Mouse (Mus musculus) regulatory T cell (primary cell): ENCODE results near the gene Dhrs1.
"Not testable (repeated sequence)": the region's sequence is repeated elsewhere in the genome, so short reads cannot be mapped to it uniquely, and the experiment has no call there.

Experiments used
- in situ Hi-C: fragments of 300-600 bp; cut with MboI, MseI; formaldehyde crosslinking; loops from one replicate; pipeline ENCODE4 v1.15.1; 2025; ENCODE audit warnings: high pct_unique_total_duplicates

Gene Dhrs1

GRCm38 (mm10) chr14:55763166-55763565, 17.7 kb upstream of the Dhrs1 start:
- in situ Hi-C loops, result no loop called here

DNA sequence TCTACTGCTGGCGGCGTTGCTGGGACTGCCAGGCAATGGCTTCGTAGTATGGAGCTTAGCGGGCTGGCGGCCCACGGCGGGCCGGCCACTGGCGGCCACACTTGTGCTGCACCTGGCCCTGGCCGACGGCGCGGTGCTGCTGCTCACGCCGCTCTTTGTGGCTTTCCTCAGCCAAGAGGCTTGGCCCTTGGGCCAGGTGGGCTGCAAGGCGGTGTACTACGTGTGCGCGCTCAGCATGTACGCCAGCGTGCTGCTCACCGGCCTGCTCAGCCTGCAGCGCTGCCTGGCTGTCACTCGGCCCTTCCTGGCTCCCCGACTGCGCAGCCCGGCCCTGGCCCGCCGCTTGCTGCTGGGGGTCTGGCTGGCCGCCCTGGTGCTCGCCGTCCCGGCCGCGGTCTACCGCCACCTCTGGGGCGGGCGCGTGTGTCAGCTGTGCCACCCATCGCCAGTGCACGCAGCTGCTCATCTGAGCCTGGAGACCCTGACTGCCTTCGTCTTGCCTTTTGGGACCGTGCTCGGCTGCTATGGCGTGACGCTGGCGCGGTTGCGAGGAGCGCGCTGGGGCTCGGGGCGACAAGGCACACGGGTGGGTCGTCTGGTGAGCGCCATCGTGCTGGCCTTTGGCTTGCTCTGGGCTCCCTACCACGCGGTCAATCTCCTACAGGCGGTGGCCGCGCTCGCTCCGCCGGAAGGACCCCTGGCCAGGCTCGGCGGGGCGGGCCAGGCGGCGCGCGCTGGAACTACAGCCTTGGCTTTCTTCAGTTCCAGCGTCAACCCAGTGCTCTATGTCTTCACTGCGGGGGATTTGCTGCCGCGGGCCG, 16.7 kb upstream of the Dhrs1 start:
- in situ Hi-C loops, result no loop called here

GRCm38 (mm10) chr14:55761163-55761562, 15.7 kb upstream of the Dhrs1 start, which contains the start of gene Ltb4r2:
Gene Ltb4r2, plus strand, starts transcription at chr14:55761428.
- in situ Hi-C loops, result no loop called here

- in situ Hi-C loops, result not testable (repeated sequence)
Measured at GRCm38 (mm10) chr14:55760156-55760555, 14.7 kb upstream of the Dhrs1 start.

DNA sequence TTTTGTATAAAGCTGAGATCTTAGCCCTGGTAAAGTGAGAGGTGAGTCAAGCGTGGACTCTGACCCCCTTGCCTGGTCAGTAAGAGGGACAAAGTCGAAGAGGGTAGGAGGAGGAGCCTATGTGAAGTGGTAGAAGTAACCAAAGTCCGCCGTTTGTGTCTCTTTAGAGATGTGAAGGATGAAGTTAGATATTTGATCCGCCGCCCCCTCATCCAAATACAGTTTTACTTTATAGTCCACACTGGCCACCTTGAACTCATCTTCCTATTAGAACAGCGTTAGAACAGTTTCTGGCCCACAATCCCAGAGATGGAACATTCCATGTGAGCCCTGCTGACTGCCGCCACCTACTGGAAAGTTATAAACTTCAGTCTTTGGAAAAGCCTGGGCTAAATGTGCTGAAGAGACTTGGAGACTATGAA, 12.9 kb upstream of the Dhrs1 start, which contains the start of gene Cideb:
Gene Cideb, minus strand, starts transcription at position 96 of the 422 bp plus-strand sequence.
- in situ Hi-C loops, result no loop called here

DNA sequence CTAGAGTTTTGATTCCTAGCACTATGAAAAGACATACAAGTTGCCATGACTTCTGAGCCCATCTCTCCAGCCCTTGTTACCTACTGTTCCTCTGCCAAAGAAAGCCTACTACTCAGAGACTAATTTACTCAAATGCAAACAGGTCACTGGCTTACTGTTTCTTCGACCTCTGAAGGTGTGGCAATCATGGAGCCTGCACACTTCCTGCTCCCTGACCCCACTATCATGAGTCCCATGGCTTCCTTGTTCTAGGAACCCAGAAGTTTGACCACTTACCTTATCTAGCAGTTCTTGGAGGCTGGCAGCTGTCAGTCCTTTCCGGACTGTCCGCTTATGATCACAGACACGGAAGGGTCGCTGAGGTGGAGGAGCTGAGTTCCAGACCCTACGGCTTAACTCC, 12.1 kb upstream of the Dhrs1 start:
- in situ Hi-C loops, result no loop called here

DNA sequence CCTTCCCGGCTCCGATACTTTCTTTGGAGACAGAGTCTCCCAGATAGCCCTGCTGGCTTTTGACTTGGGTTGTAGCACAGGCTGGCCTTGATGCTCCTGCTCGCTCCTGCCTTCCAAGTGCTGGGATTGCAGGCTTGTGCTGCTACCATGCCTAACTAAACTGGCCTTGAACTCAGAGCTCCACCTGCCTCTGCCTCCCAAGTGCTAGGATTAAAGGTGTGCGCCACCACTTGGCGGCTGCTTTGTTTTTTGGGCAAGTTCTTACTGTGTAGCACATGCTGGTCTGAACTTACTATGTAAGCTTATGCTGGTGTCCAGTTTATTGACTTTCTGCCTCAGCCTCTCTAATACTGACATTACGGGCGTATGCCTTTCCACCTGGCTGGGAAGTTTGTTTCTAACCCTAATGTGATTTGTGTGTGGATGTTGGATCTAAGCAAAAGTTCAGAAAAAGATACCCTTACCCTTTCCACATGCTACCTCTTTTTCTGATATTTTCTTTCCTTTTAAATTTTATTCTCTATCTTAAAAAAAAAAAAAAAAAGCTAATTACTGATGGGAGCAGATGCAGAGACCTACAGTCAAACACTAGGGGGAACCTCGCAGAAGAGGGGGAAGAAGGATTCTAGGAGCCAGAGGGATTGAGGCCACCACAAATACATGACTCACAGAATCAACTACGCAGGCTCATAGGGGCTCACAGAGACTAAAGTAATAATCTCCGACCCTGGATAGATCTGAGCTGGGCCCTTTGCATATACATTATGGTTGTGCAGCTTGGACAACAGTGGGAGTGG, 1.8 kb upstream of the Dhrs1 start:
- in situ Hi-C loops, result no loop called here

DNA sequence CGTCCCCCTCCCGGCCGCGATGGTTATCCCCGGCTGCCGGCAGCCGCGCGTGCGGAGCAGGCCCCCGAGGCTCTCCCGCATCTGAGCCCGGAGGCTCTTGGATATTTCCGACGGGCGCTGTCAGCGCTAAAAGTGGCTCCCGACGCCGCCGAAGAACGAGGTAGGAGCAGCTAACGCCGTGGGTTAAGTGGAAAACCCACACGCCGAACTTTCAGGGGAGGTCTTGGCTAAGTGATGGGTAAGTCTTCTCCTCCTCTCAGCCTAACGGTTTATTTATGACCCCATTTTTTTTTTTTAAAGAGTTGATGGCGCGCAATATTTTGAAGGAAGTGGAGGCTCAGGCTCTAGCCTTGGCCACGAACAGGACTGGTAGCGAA, 359 bp upstream of the Dhrs1 start:
- in situ Hi-C loops, result no loop called here

GRCm38 (mm10) chr14:55743711-55744110, 1.8 kb downstream of the Dhrs1 start:
- in situ Hi-C loops, result no loop called here

- in situ Hi-C loops, result no loop called here
Measured at GRCm38 (mm10) chr14:55737086-55737687, 8.3 kb downstream of the Dhrs1 start.

- in situ Hi-C loops, result no loop called here
Measured at GRCm38 (mm10) chr14:55735758-55736157, 9.7 kb downstream of the Dhrs1 start.

GRCm38 (mm10) chr14:55735334-55735733, 10.2 kb downstream of the Dhrs1 start:
- in situ Hi-C loops, result no loop called here

DNA sequence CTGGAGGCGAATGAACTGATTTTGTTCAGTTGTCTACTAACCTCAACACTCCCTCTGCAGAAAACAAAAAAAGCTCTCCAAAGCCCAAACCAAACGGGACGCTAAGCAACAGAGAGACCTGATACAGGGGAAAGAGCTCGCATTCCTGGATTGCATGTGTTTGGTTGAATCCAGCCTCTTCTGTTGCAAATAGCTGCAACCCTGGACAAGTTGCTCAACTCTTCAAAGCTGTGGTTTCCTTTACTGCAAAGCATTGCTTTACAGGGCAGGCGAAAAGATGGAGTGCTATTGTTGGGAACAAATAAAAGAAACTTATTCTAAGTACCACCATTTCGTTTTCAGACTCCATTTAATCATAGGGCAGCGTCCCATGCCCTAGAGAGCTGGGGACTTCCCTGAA, 10.6 kb downstream of the Dhrs1 start:
- in situ Hi-C loops, result no loop called here

DNA sequence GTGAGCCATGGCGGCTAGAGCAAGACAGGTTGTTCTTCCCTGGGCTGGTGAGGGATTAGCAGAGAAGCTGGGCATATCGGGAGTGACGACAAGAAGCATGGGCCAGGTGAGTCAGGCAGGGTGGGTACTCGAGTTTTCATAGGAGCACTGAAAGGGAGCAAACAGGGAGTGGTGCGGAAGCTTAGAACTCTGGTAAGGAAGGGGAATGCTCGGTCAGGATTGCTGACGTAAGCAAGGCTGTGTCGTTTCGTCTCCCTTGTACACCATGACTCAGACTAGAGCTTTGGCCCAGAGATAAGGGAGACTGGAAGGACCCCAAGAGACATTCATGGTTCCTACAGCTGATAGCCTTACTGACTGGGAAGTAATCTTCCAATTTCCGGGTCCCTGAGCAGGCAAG, 11.6 kb downstream of the Dhrs1 start:
- in situ Hi-C loops, result no loop called here

DNA sequence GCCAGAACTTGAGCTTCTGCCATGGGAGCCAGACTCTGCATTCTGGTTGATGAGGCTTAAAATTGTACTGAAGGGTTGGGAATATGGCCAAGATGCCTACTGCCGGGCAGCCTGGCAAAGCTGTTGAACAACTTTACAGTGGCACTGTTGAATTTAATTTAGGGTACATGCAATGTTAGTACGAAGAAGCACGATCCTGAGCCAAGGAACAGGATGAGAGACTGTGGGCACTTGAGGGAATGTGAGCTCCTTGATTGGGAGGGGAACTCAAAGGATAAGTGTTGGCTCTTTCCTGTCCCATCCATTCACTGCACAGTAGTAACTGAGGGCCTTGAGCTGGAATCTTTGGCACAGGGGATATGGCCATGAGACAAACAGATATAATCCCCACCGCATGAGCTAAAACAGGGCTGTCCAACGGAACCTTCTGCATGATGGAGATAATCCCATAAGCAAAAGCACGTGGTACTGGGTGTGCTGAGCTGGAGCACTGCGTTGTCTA, 14.9 kb downstream of the Dhrs1 start:
- in situ Hi-C loops, result no loop called here

GRCm38 (mm10) chr14:55730116-55730515, 15.4 kb downstream of the Dhrs1 start:
- in situ Hi-C loops, result no loop called here

- in situ Hi-C loops, result no loop called here
Measured at GRCm38 (mm10) chr14:55727889-55728685, 17.4 kb downstream of the Dhrs1 start.

GRCm38 (mm10) chr14:55726261-55726660, 19.2 kb downstream of the Dhrs1 start:
- in situ Hi-C loops, result no loop called here

DNA sequence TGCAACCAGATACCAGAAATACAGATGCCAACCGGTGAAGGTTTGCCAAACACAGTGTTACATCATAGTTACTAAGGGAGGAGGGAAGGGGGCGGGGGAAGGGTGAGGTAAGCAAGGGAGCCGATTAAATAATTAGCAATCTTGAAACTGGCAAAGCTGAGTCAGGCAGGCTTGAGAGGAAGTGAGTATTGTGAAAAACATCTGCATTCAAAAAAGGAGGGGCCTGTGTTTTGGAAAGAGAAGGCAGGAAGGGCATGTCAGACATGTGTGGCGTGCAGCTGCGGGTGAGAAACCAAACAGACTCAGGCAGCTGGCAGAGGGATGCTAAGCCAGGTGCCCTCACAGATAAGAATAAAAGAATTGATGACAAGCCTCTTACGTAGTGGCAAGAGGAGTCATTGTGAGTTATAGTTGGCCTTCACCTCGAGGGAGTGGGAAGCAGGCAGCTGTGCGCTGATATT, 21.0 kb downstream of the Dhrs1 start:
- in situ Hi-C loops, result loop anchor here (5.0 kb wide), 1 partner anchor 42 kb away; the partner anchor contains the start of gene Tinf2

- in situ Hi-C loops, result loop anchor here (5.0 kb wide), 1 partner anchor 41 kb away; the partner anchor contains the start of gene Tinf2
Measured at GRCm38 (mm10) chr14:55723433-55723832, 22.1 kb downstream of the Dhrs1 start.

DNA sequence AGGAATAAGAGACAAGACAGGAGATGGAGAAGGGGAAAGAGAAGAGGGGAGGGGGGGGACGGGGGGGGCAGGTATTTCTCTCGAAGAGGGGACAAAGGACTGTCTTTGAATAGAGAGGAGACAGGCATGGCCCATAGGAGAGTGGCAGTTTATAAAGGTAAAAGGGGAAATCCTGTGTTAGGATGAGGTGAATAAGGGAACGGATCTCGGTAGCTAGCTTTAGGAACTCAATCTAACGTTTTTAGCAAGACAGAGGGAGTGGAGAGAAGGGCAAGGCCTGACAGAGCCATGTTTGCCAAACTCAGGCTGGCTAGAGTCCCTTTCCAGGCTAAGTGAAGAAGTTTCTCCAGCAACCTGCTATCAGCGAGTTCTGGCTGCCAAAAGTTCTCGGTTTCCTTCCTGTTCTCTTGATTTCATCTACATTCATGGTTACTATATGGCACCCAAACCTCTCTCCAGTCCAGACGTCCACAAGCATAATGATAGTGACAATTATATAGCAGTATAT, 23.0 kb downstream of the Dhrs1 start:
- in situ Hi-C loops, result loop anchor here (5.0 kb wide), 1 partner anchor 40 kb away; the partner anchor contains the start of gene Tinf2
